Mouse (Mus musculus) urinary bladder, postnatal 10 days (tissue): ENCODE measurements around the gene Coil.
"Not testable (repeated sequence)": the region's sequence is repeated elsewhere in the genome, so short reads cannot be mapped to it uniquely, and the experiment has no call there.

Experiments
- DNase-seq: peaks from one replicate; pipeline ENCODE4 v3.0.0; 2022; ENCODE audit warnings: low spot score

The Coil gene

GRCm38 (mm10) chr11:89006404-89006803 lies 36.4 kb downstream of the Coil start:
- DNase-seq, result no peak

GRCm38 (mm10) chr11:89007582-89007981 lies 37.5 kb downstream of the Coil start:
- no peak for DNase-seq

GRCm38 (mm10) chr11:89009066-89009465 lies 39.0 kb downstream of the Coil start:
- no peak for DNase-seq

DNA sequence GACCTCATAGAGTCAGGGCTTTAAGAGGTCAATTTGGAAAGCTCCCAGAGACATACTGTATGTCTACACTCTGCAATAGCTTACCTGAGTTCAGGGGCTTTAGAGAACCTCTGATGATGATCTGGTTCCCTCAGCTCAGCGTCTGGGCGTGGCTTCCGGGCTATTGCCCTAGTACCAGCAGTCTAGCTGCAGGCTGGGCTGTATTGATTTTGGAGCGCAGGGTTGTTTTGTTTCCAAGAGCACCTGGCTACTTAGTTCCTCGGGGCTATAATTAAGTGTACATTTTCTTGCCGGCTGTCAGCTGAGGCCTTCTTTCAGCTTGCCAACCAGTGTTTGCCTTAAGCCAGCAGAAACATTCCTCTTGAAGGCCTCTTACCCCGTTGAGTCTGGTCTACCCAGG lies 39.4 kb downstream of the Coil start:
- DNase-seq, result no peak

DNA sequence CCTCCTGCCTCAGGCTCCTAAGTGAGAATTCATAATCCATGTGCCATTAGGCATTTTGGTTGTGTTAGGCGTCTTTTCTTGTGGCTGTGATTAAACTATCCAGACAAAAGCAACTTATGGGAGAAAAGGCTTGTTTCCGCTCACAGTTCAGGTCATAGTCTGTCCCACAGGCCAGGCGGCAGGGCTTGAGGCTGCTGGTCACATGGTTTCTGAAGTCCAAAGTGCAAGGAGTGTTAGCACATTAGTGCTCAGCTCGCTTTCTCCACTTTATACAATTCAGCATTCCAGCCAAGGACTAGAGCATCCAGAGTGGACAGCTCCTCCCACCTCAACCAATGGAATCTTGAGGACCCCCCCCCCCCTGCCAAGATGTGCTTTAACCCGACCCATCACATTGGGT lies 42.2 kb downstream of the Coil start:
- no peak for DNase-seq

DNA sequence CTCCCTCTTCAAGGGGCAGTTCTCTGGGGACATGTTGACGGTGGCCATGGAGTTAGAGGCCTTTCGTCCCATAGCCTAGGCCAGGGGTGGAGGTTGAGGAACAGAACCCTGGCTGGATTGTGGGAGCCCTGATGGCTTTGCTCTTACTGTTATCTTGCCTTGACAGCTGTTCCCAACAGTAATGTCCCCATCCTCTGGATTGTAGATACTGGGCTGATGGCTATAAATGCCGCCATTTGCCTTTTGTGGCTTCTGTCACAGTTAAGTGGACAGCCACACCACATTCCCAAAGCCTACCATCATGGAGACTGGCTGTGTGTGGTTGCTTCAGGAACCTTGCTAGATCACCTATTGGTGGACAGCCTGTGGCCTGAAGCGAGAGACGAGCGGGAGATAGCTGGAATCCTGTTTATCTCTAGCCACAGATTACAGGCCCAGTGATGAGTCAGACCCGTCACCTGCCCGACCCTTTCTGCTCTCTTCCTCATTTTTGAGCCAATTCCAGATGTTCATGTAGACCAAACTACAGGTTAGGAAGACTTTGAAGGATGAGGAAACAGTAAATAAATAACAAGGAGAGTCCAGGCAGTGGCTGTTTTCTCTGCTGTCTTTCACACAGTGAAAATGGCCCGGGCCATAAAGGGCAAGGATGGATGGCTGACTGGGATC lies 47.6 kb downstream of the Coil start:
- DNase-seq, result no peak

DNA sequence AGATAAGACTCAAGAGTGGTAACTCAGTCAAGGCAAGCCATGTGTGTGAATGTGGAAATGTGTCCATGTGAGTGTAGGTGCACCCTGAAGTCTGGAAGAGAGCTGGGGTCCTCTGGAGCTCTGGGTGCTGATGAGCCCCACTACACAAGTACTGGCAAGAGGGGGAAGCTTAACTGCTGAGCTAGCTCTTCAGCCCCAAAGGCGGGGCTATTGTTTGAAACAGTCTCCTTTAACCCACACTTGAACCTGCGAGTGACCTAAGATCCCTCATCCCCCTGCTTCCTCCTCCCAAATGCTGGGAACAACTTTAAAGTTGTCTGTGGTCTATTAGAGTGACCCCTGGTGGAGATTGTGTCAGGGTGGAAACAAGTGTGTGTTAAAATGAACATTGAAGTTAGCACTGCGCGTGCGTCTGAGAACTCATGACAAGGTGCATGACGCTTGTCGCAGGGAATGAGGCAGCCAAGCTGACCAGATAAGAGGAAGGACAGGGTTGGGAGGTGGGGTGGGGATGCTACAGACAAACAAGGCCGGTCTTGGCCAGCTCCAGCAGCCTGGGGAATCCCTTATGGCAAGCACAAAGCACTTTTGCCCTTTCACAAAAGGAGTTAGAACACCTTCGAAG lies 50.7 kb downstream of the Coil start:
- DNase-seq, result no peak

DNA sequence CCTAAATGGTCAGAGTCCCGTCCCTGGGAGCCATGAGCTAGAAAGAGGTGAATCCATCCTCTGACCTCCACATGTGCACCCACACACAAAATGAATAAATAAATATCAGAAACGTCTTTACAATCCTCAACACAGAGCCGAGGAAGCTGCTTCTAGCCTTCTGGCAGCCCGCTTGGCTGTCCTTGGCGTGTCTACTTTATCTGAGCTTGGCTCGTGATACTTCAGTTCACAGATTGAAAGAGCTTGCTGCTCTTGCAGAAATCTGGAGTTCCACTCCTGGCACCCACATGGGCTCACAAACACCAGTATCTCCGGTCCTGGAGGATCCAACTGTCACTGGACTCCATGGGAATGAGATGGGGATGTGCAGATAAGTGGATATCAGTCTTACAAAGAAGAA lies 51.6 kb downstream of the Coil start:
- DNase-seq, result no peak

- DNase-seq, result no peak
Observed at GRCm38 (mm10) chr11:89022120-89022731, 52.2 kb downstream of the Coil start.

GRCm38 (mm10) chr11:89023477-89023876 lies 53.4 kb downstream of the Coil start:
- no peak for DNase-seq

GRCm38 (mm10) chr11:89024181-89024881 lies 54.3 kb downstream of the Coil start:
- peak; percentile 41 for DNase-seq

- no peak for DNase-seq
Observed at GRCm38 (mm10) chr11:89025603-89026002, 55.6 kb downstream of the Coil start.

GRCm38 (mm10) chr11:89026117-89026516 lies 56.1 kb downstream of the Coil start:
- no peak for DNase-seq

DNA sequence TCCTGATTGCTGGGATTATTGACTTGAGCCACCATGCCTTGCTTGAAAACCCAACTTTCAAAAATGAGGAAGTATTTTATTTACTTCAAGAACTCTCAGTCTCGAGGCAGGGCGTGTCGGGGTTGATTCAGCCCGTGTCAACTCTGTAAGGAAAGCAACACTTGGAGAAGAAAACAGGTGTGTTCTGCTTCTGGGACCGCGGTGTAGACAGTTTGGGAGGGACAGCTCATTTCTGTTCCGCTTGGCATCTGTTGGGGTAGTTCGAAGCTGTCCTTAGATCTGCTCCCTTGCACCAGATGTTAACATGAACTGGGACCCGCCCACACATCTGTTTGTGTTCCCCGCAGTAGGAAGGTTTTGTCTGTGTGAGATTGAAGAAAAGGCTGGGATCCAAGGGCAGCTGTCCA lies 57.9 kb downstream of the Coil start:
- DNase-seq, result no peak

DNA sequence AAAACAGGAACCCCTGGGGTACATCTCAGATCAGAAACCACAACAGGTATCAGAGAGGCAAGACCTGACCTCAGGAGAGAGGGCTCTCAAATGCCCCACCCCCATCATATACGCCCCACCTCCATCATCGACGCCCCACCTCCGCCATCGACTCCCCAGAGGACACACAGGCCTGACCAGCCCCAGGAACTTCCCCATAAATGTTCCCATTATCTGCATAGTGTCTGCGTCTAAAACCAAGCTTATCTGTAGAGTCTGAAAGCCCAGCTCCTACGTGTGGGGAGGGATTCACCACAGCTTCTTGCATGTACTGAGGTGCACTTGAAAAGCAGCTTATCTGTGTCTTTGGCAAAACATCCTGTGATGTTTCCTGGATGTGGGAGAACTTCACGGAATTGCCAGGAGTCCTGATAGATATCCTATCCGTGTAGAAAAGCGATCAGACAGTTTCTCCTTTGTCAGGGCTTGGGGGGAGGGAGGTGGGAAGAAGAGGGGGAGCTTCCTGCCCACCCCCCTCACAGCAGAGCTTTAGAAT lies 58.9 kb downstream of the Coil start:
- DNase-seq, result no peak

- no peak for DNase-seq
Observed at GRCm38 (mm10) chr11:89030552-89030951, 60.5 kb downstream of the Coil start.

DNA sequence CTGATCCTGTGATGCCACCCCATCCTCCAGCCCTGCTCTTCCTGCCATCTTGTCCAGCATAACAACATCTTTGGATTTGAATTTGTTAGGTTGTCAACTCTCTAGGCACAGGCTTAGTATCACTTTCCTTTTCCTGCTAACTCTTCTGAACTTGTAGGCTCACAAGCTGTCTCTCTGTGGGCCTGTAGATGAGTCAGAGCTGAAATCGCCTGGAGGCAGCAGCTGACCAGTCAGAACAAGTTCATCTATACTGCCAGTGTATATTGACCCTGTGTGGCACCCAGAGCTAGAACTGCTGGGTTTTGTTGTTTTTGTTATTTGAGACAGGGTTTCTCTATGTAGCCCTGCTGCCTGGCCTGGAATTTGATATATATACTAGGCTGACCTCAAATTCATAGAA lies 61.1 kb downstream of the Coil start:
- no peak for DNase-seq

GRCm38 (mm10) chr11:89034592-89034991 lies 64.5 kb downstream of the Coil start:
- DNase-seq, result no peak

- no peak for DNase-seq
Observed at GRCm38 (mm10) chr11:89035552-89035951, 65.5 kb downstream of the Coil start.

- DNase-seq, result no peak
Observed at GRCm38 (mm10) chr11:89038496-89038895, 68.4 kb downstream of the Coil start.

GRCm38 (mm10) chr11:89039325-89039724 lies 69.3 kb downstream of the Coil start:
- no peak for DNase-seq

- not testable (repeated sequence) for DNase-seq
Observed at GRCm38 (mm10) chr11:89041073-89041472, 71.0 kb downstream of the Coil start.
